ENCODE assay signal across 8 mouse cellular contexts in the genomic region with DNA sequence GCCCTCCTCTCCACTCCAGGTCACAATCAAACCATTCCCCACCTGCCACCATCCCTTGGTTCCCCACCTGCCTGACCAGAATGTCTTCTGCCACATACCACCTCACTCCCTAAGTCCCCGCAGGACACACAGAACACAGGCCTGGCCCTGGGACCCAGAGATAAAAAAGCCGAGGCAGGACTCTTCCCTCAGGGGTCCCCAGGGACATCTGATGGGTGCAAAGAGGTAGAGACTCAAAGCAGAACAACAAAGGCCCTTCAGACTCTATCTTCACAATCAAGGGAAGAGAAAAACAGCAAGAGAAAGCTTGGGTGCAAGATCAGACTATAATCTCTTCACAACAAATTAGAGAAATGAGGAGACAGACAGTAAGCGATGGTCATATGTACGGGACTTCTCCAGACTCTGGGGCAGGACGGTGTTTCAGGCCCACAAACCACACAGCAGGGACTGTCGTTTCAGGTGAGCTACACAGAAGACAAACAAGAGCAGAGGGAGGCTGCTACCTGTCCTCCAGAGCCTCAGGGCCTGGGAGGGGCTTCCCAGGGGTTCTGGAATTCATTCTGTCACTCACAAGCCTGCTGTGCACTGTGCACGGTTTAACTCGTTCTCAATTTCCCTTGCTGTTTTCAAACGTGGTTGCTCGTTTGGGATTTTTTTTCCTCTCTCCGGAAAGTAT. TPM values are rescaled to one million over a fixed set of nuclear protein-coding genes. Genes with fewer than 3 reads are reported as not detected.
DNase-seq lines count a peak whose midpoint lies in the region; ATAC-seq and TF ChIP-seq lines count a peak whose summit lies in the region.

No protein-coding gene starts in this region.

- H3K27ac ChIP-seq in neural tube, embryonic 11.5 days (ENCODE audit: low read depth, low read length) = no peak overlapping the region
- H3K27ac ChIP-seq in forebrain, embryonic 12.5 days = no peak overlapping the region
- no peak overlapping the region for H3K27ac ChIP-seq in limb, embryonic 14.5 days (replicated peaks; ENCODE audit: low read depth, low read length)
- no peak overlapping the region for H3K27ac ChIP-seq in stomach, embryonic 15.5 days

- H3K36me3 ChIP-seq in neural tube, embryonic 11.5 days (ENCODE audit: control insufficient read depth, insufficient read depth, low read length) = no peaks in the 10 kb centered on the region
- H3K36me3 ChIP-seq in forebrain, embryonic 12.5 days (replicated peaks) = no peaks in the 10 kb centered on the region
- no peaks in the 10 kb centered on the region for H3K36me3 ChIP-seq in limb, embryonic 14.5 days (ENCODE audit: control insufficient read depth, insufficient read depth, low read length)
- no peaks in the 10 kb centered on the region for H3K36me3 ChIP-seq in stomach, embryonic 15.5 days

- peak overlapping the region; percentile 99 for H3K4me2 ChIP-seq in neural tube, embryonic 11.5 days (ENCODE audit: low read depth)
- peak overlapping the region; percentile 100 for H3K4me2 ChIP-seq in forebrain, embryonic 12.5 days
- H3K4me2 ChIP-seq in limb, embryonic 14.5 days (replicated peaks; ENCODE audit: low read depth, low read length, severe bottlenecking) = peak overlapping the region; percentile 100
- H3K4me2 ChIP-seq in stomach, embryonic 15.5 days = peak overlapping the region; percentile 98

- no peak for DNase-seq in neural tube, embryonic 11.5 days (ENCODE audit: low spot score)
- DNase-seq in neural tube, embryonic 10.5 days (ENCODE audit: extremely low spot score, low spot score) = no peak
- DNase-seq in limb, embryonic 14.5 days (ENCODE audit: low spot score) = no peak
- no peak for DNase-seq in cerebellum, postnatal 10 days
- DNase-seq in layer of hippocampus, adult 8-10 months (ENCODE audit: low spot score in 2 of 2) = no peak
- DNase-seq in testis, postnatal 10 days (ENCODE audit: low spot score) = no peak

- 24% methylated on average over 11 of the region's 11 CpGs for WGBS in neural tube, embryonic 11.5 days
- WGBS in forebrain, embryonic 12.5 days = 14% methylated on average over 11 of the region's 11 CpGs
- whole genome bisulfite sequencing in limb, embryonic 14.5 days = 15% methylated on average over 11 of the region's 11 CpGs
- WGBS in stomach, embryonic 15.5 days = 31% methylated on average over 11 of the region's 11 CpGs

- peaks cover 13% of the 10 kb centered on the region; the same call in 1 of the 2 replicates for H3K4me1 ChIP-seq in neural tube, embryonic 11.5 days (ENCODE audit: control insufficient read depth, insufficient read depth, low read length)
- peaks cover 32% of the 10 kb centered on the region for H3K4me1 ChIP-seq in forebrain, embryonic 12.5 days
- H3K4me1 ChIP-seq in limb, embryonic 14.5 days (ENCODE audit: control insufficient read depth, insufficient read depth, low read length) = peaks cover 19% of the 10 kb centered on the region
- peaks cover 7% of the 10 kb centered on the region; the same call in 1 of the 2 replicates for H3K4me1 ChIP-seq in stomach, embryonic 15.5 days

- peaks cover 49% of the 10 kb centered on the region for H3K27me3 ChIP-seq in neural tube, embryonic 11.5 days (ENCODE audit: control insufficient read depth, insufficient read depth, low read length)
- peaks cover 79% of the 10 kb centered on the region for H3K27me3 ChIP-seq in forebrain, embryonic 12.5 days
- H3K27me3 ChIP-seq in limb, embryonic 14.5 days (ENCODE audit: control insufficient read depth, insufficient read depth, low read length) = peaks cover 51% of the 10 kb centered on the region
- H3K27me3 ChIP-seq in stomach, embryonic 15.5 days (replicated peaks) = peaks cover 42% of the 10 kb centered on the region

- TF ChIP-seq POLR2A in limb, embryonic 14.5 days (IDR thresholded peaks at IDR 0.05; ENCODE audit: borderline replicate concordance, extremely low read depth, insufficient read depth, insufficient read length) = no peak

- H3K9me3 ChIP-seq in neural tube, embryonic 11.5 days (ENCODE audit: control insufficient read depth, low read length) = no peaks in the 10 kb centered on the region
- H3K9me3 ChIP-seq in forebrain, embryonic 12.5 days = no peaks in the 10 kb centered on the region
- no peaks in the 10 kb centered on the region for H3K9me3 ChIP-seq in limb, embryonic 14.5 days (ENCODE audit: control insufficient read depth, low read length)
- no peaks in the 10 kb centered on the region for H3K9me3 ChIP-seq in stomach, embryonic 15.5 days

- H3K4me3 ChIP-seq in neural tube, embryonic 11.5 days (ENCODE audit: low read depth, low read length) = peak overlapping the region; percentile 62
- H3K4me3 ChIP-seq in forebrain, embryonic 12.5 days (replicated peaks) = peak overlapping the region; percentile 64
- peak overlapping the region; percentile 58 for H3K4me3 ChIP-seq in limb, embryonic 14.5 days (replicated peaks; ENCODE audit: low read length)
- H3K4me3 ChIP-seq in stomach, embryonic 15.5 days (replicated peaks) = peak overlapping the region; percentile 53

- H3K9ac ChIP-seq in neural tube, embryonic 11.5 days (ENCODE audit: low read length) = no peak overlapping the region
- no peak overlapping the region for H3K9ac ChIP-seq in forebrain, embryonic 12.5 days
- no peak overlapping the region for H3K9ac ChIP-seq in limb, embryonic 14.5 days (ENCODE audit: low read depth, low read length, severe bottlenecking)
- no peak overlapping the region for H3K9ac ChIP-seq in stomach, embryonic 15.5 days

- ATAC-seq in neural tube, embryonic 11.5 days (ENCODE audit: insufficient read depth, low FRiP score, low TSS enrichment) = no peak
- ATAC-seq in forebrain, embryonic 12.5 days (ENCODE audit: low FRiP score) = no peak
- no peak for ATAC-seq in limb, embryonic 14.5 days (ENCODE audit: low FRiP score, low read depth)
- ATAC-seq in stomach, embryonic 15.5 days (ENCODE audit: insufficient read depth, low FRiP score, low read depth) = no peak

RNA-seq across cellular contexts. Expression of a gene that starts 2.3 kb away (rescaled TPM):
- 0.78 and 1.1 TPM in 2 replicates for polyA plus RNA-seq in neural tube, embryonic 11.5 days (2014; fragmentation: Nextera tagmentation; extraction: Ambion mirVana)
- polyA plus RNA-seq in forebrain, embryonic 12.5 days (2016; fragmentation: Nextera tagmentation; extraction: Ambion mirVana) = 0.60 and 0.70 TPM in 2 replicates
- polyA plus RNA-seq in limb, embryonic 14.5 days (2012; rRNA removed) = 0.38 and 0.59 TPM in 2 replicates
- polyA plus RNA-seq in limb, embryonic 14.5 days (2014; fragmentation: Nextera tagmentation; extraction: Ambion mirVana) = 0.52 and 0.53 TPM in 2 replicates
- polyA plus RNA-seq in stomach, embryonic 15.5 days (2015; fragmentation: Nextera tagmentation; extraction: Ambion mirVana) = 0.52 and 0.87 TPM in 2 replicates
- 10 to 100 TPM; 60.2 to 64.2 (median 61.8) TPM for total RNA-seq in layer of hippocampus, adult 8-10 months (2022)
